Mouse (Mus musculus): ENCODE measurements around the gene Mylk2. TPM values are rescaled to one million over a fixed set of nuclear protein-coding genes. Genes with fewer than 3 reads are reported as not detected.

Mylk2 gene
- polyA plus RNA-seq, 2 experiments = not detected

DNA sequence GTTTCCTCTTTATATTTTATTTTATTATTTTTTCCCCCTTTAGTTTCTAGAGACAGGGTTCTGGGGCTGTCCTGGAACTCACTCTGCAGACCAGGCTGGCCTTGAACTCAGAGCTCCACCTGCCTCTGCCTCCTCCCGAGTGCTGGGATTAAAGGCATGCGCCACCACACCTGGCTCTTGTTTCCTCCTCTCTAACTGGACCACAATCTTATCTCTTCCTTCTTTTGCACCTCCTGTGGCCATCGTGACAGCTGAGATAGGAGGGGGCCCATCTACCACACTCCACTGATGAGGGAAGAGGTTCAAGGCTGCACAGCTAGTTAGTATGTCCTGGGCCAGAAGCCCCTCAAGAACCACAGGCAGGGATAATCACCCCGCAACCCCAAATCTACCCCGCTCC lies 13.4 kb downstream of the Mylk2 start:
- Histone ChIP-seq H3K4me1 (replicated peaks; ENCODE audit: control insufficient read depth in 2 of 2, insufficient read depth in 2 of 2, low read length in 1 of 2) (peaks cover 0 to 5% of the 10 kb centered on the region in 2 experiments; a peak in 1 of 4 replicates), H3K9me3 (ENCODE audit: control insufficient read depth, low read length) (no peaks in the 10 kb centered on the region), H3K27ac (no peak overlapping the region), H3K9ac (replicated peaks) (no peak overlapping the region), H3K4me3 (ENCODE audit: insufficient read depth in 1 of 2, low read depth in 2 of 2, low read length in 2 of 2) (no peak overlapping the region), H3K27me3 (ENCODE audit: control insufficient read depth, insufficient read depth, low read length) (no peaks in the 10 kb centered on the region), H3K36me3 (replicated peaks; ENCODE audit: control insufficient read depth, insufficient read depth, low read depth) (no peaks in the 10 kb centered on the region), H3K4me2 (ENCODE audit: low read depth) (no peak overlapping the region)
- TF ChIP-seq EP300 (IDR thresholded peaks at IDR 0.05; ENCODE audit: low read depth) (no peak), CTCF (IDR thresholded peaks at IDR 0.05; ENCODE audit: low read depth) (no peak)
- ATAC-seq (ENCODE audit: insufficient read depth) (no peak), DNase-seq (ENCODE audit: low read depth in 3 of 3, low spot score in 3 of 3) (no peak)
- 29% methylated on average over 5 of the region's 5 CpGs for WGBS (ENCODE audit: insufficient replicate concordance)

DNA sequence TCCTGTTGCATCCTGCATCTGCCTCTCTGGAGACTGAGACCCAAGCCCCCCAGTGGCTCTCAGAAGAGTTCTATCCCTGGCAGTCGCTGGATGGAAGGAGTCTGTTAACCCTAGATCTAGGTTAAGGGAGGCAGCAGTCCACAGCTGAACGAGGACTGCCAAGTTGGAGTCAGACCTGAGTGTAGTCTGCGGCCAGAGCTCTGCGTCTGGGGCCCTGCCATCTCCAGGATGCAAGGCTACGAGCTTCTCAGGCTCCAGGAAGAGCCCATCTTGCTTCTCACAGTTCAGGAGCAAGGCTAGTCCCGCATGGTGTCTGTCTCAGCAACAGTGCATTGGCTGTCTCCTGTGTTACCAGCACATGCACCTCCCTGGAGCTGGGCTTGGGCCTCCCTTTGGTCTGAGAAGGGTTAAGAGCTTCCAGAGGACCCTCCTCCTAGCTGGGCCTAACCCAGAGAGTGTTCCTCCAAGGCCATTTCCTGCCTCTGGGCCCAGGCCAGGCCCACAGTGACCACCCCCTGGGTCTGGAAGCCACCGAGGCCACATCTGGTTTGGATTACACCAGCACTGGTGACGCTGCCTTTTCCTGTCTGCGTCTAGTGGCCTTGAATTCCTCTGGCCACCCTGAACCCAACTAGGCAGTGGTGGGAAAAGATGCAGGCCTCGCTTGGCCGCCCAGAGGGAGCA lies 14.2 kb downstream of the Mylk2 start:
- no peak overlapping the region for H3K9ac ChIP-seq (replicated peaks)

DNA sequence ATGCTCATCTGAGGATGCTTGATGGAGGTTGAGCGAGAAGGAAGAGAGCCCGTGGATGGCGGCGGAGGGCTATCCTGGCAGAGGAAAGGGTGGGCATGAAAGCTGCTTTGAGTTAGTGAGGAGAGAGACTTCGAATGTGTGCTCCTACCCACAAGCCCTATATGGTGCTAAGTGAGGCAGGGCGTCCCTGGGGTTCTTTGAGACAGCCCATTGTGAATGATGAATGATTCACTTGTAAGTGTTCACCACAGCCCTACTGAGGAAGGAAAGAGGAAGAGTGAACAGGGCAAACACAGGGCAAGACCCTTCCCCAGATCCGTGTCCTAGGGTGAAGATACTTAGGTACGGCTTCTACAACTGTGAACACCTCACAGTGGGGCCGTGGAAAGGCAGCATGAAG lies 15.7 kb downstream of the Mylk2 start:
- Histone ChIP-seq H3K27me3 (ENCODE audit: control insufficient read depth, insufficient read depth, low read length) (no peaks in the 10 kb centered on the region), H3K27ac (no peak overlapping the region), H3K36me3 (replicated peaks; ENCODE audit: control insufficient read depth, insufficient read depth, low read depth) (no peaks in the 10 kb centered on the region), H3K4me1 (replicated peaks; ENCODE audit: control insufficient read depth in 2 of 2, insufficient read depth in 2 of 2, low read length in 1 of 2) (peaks cover 0 to 5% of the 10 kb centered on the region in 2 experiments; a peak in 1 of 4 replicates), H3K9me3 (ENCODE audit: control insufficient read depth, low read length) (no peaks in the 10 kb centered on the region), H3K4me2 (ENCODE audit: low read depth) (no peak overlapping the region), H3K9ac (replicated peaks) (no peak overlapping the region), H3K4me3 (ENCODE audit: insufficient read depth in 1 of 2, low read depth in 2 of 2, low read length in 2 of 2) (no peak overlapping the region)
- WGBS (ENCODE audit: insufficient replicate concordance) = 31% methylated on average over 9 of the region's 9 CpGs
- ATAC-seq (ENCODE audit: insufficient read depth) (no peak), DNase-seq (ENCODE audit: low read depth in 3 of 3, low spot score in 3 of 3) (no peak)
- TF ChIP-seq CTCF (IDR thresholded peaks at IDR 0.05; ENCODE audit: low read depth) (no peak), EP300 (IDR thresholded peaks at IDR 0.05; ENCODE audit: low read depth) (no peak)

More for the DNA sequence above, 14.2 kb downstream of the Mylk2 start:
- no peak overlapping the region for H3K4me2 ChIP-seq (ENCODE audit: low read depth)
- 42% methylated on average over 11 of the region's 11 CpGs for WGBS (ENCODE audit: insufficient replicate concordance)
- H3K4me3 ChIP-seq (ENCODE audit: insufficient read depth in 1 of 2, low read depth in 2 of 2, low read length in 2 of 2) = no peak overlapping the region
- no peak for TF ChIP-seq CTCF (IDR thresholded peaks at IDR 0.05; ENCODE audit: low read depth)
- DNase-seq (ENCODE audit: low read depth in 3 of 3, low spot score in 3 of 3) (no peak), ATAC-seq (ENCODE audit: insufficient read depth) (peak; percentile 43; the same call in 1 of the 2 replicates)
- peaks cover 0 to 5% of the 10 kb centered on the region in 2 experiments; a peak in 1 of 4 replicates for H3K4me1 ChIP-seq (replicated peaks; ENCODE audit: control insufficient read depth in 2 of 2, insufficient read depth in 2 of 2, low read length in 1 of 2)
- no peak overlapping the region for H3K27ac ChIP-seq
- no peaks in the 10 kb centered on the region for H3K27me3 ChIP-seq (ENCODE audit: control insufficient read depth, insufficient read depth, low read length)
- H3K36me3 ChIP-seq (replicated peaks; ENCODE audit: control insufficient read depth, insufficient read depth, low read depth) = no peaks in the 10 kb centered on the region
- H3K9me3 ChIP-seq (ENCODE audit: control insufficient read depth, low read length) = no peaks in the 10 kb centered on the region

DNA sequence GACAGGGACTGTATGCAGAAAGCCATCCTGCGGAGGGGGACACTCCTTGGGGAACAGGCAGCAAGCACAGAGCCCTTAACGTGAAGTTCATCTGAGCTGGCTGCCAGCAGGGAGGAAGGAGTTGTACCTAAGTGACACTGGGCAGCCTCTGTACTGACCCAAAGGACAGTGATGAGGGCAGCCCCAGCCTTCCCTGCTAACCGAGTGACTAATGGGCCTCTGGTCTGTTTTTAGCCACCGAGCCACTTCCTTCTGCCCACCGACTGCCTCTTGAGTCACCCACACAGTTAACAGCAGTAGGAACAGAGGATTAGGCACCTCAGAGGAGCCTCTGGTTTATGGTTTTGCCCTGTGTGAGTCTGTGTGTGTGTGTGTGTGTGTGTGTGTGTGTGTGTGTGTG lies 16.2 kb downstream of the Mylk2 start:
- H3K9me3 ChIP-seq (ENCODE audit: control insufficient read depth, low read length) = no peaks in the 10 kb centered on the region
- no peak overlapping the region for H3K27ac ChIP-seq
- H3K9ac ChIP-seq (replicated peaks) = no peak overlapping the region
- DNase-seq (ENCODE audit: low read depth in 3 of 3, low spot score in 3 of 3) (no peak), ATAC-seq (ENCODE audit: insufficient read depth) (no peak)
- no peak overlapping the region for H3K4me3 ChIP-seq (ENCODE audit: insufficient read depth in 1 of 2, low read depth in 2 of 2, low read length in 2 of 2)
- H3K27me3 ChIP-seq (ENCODE audit: control insufficient read depth, insufficient read depth, low read length) = no peaks in the 10 kb centered on the region
- WGBS (ENCODE audit: insufficient replicate concordance) = 15% methylated on average over 5 of the region's 5 CpGs
- peaks cover 0 to 5% of the 10 kb centered on the region in 2 experiments; a peak in 1 of 4 replicates for H3K4me1 ChIP-seq (replicated peaks; ENCODE audit: control insufficient read depth in 2 of 2, insufficient read depth in 2 of 2, low read length in 1 of 2)
- TF ChIP-seq CTCF (IDR thresholded peaks at IDR 0.05; ENCODE audit: low read depth) (no peak), EP300 (IDR thresholded peaks at IDR 0.05; ENCODE audit: low read depth) (no peak)
- no peak overlapping the region for H3K4me2 ChIP-seq (ENCODE audit: low read depth)
- no peaks in the 10 kb centered on the region for H3K36me3 ChIP-seq (replicated peaks; ENCODE audit: control insufficient read depth, insufficient read depth, low read depth)

DNA sequence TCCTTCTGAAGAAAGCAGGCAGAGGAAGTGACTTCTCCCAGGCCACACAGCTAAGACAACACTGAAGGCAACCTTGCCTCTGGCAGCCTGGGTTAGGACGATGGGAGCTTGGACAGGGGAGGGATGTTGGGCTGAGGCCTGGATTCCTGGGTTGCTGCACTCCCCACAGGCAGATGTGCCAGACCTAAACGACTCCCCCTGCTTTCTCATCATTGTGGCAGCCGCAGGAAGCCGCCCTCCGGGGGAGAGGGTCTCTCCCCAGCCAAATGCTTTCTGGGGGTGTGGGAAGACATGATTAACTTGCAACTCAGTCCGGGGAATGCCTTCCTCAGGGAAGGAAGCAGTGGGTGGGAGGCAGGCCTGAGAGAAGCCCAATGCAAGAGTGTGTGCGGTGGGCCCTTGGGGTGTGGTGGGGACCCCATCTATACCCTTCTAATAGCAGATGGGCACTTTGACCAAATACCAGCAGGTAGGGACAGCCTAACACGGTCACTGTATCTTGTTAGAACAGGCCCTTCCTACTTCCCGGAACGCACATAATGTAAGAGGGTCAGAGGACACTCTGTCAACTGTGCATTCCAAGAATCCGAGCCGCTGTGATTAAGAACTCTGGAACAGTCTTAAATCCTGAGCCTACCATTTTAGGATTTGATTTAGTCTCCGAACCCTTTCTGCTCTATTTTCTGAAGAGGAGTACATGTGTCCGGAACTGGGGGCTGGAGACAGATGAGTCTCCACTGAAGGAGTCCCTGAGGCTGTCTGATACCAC lies 17.3 kb downstream of the Mylk2 start:
- Histone ChIP-seq H3K9me3 (ENCODE audit: control insufficient read depth, low read length) (no peaks in the 10 kb centered on the region), H3K36me3 (replicated peaks; ENCODE audit: control insufficient read depth, insufficient read depth, low read depth) (no peaks in the 10 kb centered on the region), H3K4me3 (ENCODE audit: insufficient read depth in 1 of 2, low read depth in 2 of 2, low read length in 2 of 2) (no peak overlapping the region), H3K4me2 (ENCODE audit: low read depth) (no peak overlapping the region), H3K9ac (replicated peaks) (no peak overlapping the region), H3K27me3 (ENCODE audit: control insufficient read depth, insufficient read depth, low read length) (no peaks in the 10 kb centered on the region), H3K27ac (no peak overlapping the region), H3K4me1 (replicated peaks; ENCODE audit: control insufficient read depth in 2 of 2, insufficient read depth in 2 of 2, low read length in 1 of 2) (peaks cover 0 to 5% of the 10 kb centered on the region in 2 experiments; a peak in 1 of 4 replicates)
- WGBS (ENCODE audit: insufficient replicate concordance) = 47% methylated on average over 14 of the region's 14 CpGs
- TF ChIP-seq CTCF (IDR thresholded peaks at IDR 0.05; ENCODE audit: low read depth) (no peak), EP300 (IDR thresholded peaks at IDR 0.05; ENCODE audit: low read depth) (no peak)
- ATAC-seq (ENCODE audit: insufficient read depth) (no peak), DNase-seq (ENCODE audit: low read depth in 3 of 3, low spot score in 3 of 3) (no peak)

Data from liver, embryonic 14.5 days (tissue).